Mouse (Mus musculus) adrenal gland, adult (tissue): ENCODE measurements at regions not wholly inside any gene's neighbourhood (a gene's known extent, or its start where the extent isn't known, plus 50 kb on each side); places are given as distances from the start of the nearest gene placed in this dataset.

Experiments used
- DNase-seq, 2 experiments: peaks; one replicate each; pipeline ENCODE4 v3.0.0; 2022 to 2023; ENCODE audit warnings: low spot score in 1 of 2; ENCODE audit not compliant: inconsistent age in 2 of 2

GRCm38 (mm10) chr17:77452085-77452484 is 748.0 kb upstream of the Crim1 start:
- no peak for DNase-seq

GRCm38 (mm10) chr17:77469678-77470077 is 730.4 kb upstream of the Crim1 start:
- no peak for DNase-seq

- peak in 1 of 2 experiments; percentile 15 for DNase-seq
Observed at GRCm38 (mm10) chr17:77470195-77470594, 729.9 kb upstream of the Crim1 start.

GRCm38 (mm10) chr17:77471921-77472320 is 728.1 kb upstream of the Crim1 start:
- DNase-seq = no peak
